Mouse (Mus musculus) gastrocnemius, adult 8-10 months (tissue): ENCODE data around the gene Acad11. TPM values are rescaled to one million over a fixed set of nuclear protein-coding genes. Genes with fewer than 3 reads are reported as not detected.

ENCODE experiments used
- DNase-seq, 2 experiments: peaks; one replicate each; pipeline ENCODE4 v3.0.0; 2022; ENCODE audit warnings: low spot score in 2 of 2
- total RNA-seq, 4 experiments: library from RNA; stranded (reverse); gene quantifications; 2 replicates each; pipeline ENCODE4 v1.2.4; 2022

Gene Acad11
- total RNA-seq, 4 experiments from 2014 or later = 44.8 to 52.2 (median 51.3) TPM

- no peak for DNase-seq
Measured at GRCm38 (mm10) chr9:104144314-104144996, 81.3 kb downstream of the Acad11 start.

- DNase-seq = no peak
Measured at GRCm38 (mm10) chr9:104146683-104147082, 83.5 kb downstream of the Acad11 start.

GRCm38 (mm10) chr9:104148969-104149368 is 85.8 kb downstream of the Acad11 start:
- no peak for DNase-seq

- DNase-seq = no peak
Measured at GRCm38 (mm10) chr9:104152121-104152520, 88.9 kb downstream of the Acad11 start.

GRCm38 (mm10) chr9:104155100-104155715 is 92.0 kb downstream of the Acad11 start:
- DNase-seq = no peak

- DNase-seq = no peak
Measured at GRCm38 (mm10) chr9:104156506-104156905, 93.3 kb downstream of the Acad11 start.

- no peak for DNase-seq
Measured at GRCm38 (mm10) chr9:104157291-104157690, 94.1 kb downstream of the Acad11 start.

- DNase-seq = no peak
Measured at GRCm38 (mm10) chr9:104161117-104161516, 97.9 kb downstream of the Acad11 start.

- no peak for DNase-seq
Measured at GRCm38 (mm10) chr9:104164194-104164593, 101.0 kb downstream of the Acad11 start.

- peak; percentile 49 to 74 for DNase-seq
Measured at GRCm38 (mm10) chr9:104165926-104166325, 102.7 kb downstream of the Acad11 start.

- DNase-seq = no peak
Measured at GRCm38 (mm10) chr9:104169986-104170385, 106.8 kb downstream of the Acad11 start.

- no peak for DNase-seq
Measured at GRCm38 (mm10) chr9:104171651-104172050, 108.5 kb downstream of the Acad11 start.

GRCm38 (mm10) chr9:104172342-104172741 is 109.2 kb downstream of the Acad11 start:
- no peak for DNase-seq

Other genes with a start within 250 kb of the Acad11 start
- 1 to 10 TPM in 3 of 4 experiments, under 1 TPM in 1; 0.99 to 2.7 (median 1.1) TPM for gene Nphp3, start 60.8 kb upstream of the Acad11 start, total RNA-seq
- gene Gm28305, start 22.7 kb upstream of the Acad11 start, total RNA-seq = not detected
- 10 to 100 TPM; 11.0 to 14.9 (median 12.4) TPM for gene Uba5, start 243 bp upstream of the Acad11 start, total RNA-seq
- gene Ackr4, start 63.6 kb downstream of the Acad11 start, total RNA-seq = under 1 TPM in 3 of 4 experiments, not detected in 1; 0.24 to 0.40 (median 0.29) TPM
- gene Dnajc13, start 199.6 kb downstream of the Acad11 start, total RNA-seq = 10 to 100 TPM; 25.5 to 31.4 (median 28.0) TPM